Mouse (Mus musculus): Measurements from ENCODE around the gene Rbm28.

The Rbm28 gene

GRCm38 (mm10) chr6:29164314-29165244, at the start of gene Rbm28:
Gene Rbm28, minus strand, starts transcription at chr6:29165006.
- peak; percentile 90 for DNase-seq (ENCODE audit: low spot score)

DNA sequence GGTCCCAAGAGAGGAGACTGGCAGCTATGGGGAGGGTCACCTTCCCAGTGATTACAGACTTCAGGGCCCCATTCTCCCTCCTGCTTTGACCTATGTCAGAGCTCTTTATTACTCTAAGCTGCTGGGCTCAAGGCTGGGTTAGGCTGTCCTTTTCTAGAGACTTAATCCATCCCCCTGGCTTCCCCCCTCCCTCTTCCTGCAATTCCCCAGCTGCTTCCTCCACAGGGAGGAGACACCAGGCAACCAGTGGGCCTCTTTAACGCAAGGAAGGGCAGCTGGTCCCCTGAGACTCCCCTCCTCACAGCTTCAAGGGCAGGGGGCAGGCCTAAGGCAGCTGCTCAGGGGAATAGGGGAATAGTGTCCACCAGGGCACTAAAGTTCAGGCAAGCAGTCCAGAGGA, 49.4 kb upstream of the Rbm28 start:
- DNase-seq (ENCODE audit: low spot score), result peak; percentile 58

DNA sequence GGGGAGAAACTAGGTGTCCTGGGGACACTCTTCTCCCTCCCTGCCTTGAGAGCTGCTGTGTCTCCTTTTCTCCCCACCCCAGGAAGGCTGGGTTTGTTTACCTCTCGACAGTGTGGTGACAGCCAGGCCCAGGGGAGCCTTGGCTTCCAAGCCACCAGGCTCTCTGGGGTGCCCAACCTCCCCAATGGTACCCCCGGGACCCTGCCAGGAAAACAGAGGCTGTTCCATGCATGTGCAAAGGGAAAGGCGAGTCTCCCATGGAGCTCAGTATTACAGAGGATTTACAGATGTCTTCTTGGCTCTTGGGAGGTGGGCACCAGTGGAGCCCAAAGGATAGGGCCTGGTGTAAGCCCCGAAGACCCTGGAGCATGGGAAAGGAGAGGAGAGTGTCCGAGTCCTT, 48.6 kb upstream of the Rbm28 start:
- DNase-seq (ENCODE audit: low spot score), result no peak

DNA sequence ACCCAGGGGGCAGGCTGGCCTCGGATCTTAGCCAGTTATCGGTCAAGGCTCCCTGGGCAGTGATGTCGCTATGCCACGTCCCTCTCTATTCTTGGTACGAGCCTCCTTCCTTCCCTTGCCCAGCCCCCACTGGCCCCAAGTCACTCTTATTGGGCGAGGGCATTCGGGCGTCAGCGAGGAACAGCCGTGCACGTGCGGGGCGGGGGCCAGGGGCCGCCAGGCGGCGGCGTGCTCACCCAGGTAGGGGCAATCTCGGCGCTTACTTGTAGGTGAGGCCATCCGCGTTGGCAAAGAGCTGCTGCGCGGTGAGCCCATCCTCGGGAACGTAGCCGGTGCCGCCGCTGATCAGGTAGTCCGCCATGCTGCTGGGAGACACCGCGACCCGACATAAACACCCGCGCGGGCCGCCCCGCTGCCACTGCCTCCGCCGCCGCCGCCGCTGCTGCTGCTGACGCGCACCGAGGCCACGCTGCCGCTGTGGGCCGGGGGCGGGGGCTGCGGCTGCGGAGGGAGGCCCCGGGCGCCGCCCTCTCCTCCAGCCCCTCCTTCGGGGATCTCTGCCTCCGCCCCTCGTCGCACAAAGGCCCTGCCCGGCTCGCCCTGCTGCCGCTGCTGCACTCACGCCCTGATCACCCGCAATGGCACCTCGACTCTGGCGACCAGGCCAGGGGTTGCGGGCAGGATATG, 47.1 kb upstream of the Rbm28 start:
- DNase-seq (ENCODE audit: low spot score), result peak; percentile 90

GRCm38 (mm10) chr6:29211146-29211545, 46.3 kb upstream of the Rbm28 start:
- no peak for DNase-seq (ENCODE audit: low spot score)

- DNase-seq (ENCODE audit: low spot score), result no peak
These were observed 45.6 kb upstream of the Rbm28 start for GRCm38 (mm10) chr6:29210231-29210936.

GRCm38 (mm10) chr6:29208178-29208577, 43.4 kb upstream of the Rbm28 start:
- no peak for DNase-seq (ENCODE audit: low spot score)

- no peak for DNase-seq (ENCODE audit: low spot score)
These were observed 42.2 kb upstream of the Rbm28 start for GRCm38 (mm10) chr6:29207017-29207416.

GRCm38 (mm10) chr6:29206006-29206405, 41.2 kb upstream of the Rbm28 start:
- DNase-seq (ENCODE audit: low spot score), result no peak

DNA sequence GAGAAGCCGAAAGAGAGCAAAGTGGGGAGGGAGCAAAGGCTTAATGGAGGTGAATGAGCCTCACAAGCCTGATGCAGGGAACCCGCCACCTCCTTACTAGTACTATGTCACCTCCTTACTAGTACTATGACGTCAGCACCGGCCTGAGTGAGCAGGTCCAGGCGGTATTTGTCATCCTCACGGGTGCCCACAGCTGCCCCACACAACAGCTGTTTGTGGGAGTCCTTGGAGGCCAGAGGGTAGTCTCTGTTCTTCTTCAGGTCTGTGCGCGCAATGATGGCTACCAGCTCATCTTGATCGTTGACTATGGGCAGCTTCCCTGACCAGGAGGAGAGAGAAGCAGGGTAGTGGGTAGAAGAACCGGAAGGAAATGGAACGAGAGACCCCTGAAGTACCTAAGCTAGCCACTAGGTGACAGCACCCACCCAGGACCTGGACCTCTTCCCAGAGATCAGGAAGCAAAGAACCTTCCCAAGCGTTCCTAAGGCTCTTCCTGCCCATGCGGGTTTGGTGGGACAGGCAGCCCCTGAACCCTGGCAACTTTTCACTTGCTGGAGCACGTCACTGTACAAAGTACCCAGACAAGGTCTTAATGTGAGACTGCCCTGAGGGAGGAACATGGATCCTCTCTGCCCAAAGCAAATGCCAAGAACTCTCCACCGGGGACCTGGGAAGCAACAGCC, 40.3 kb upstream of the Rbm28 start:
- DNase-seq (ENCODE audit: low spot score), result peak; percentile 75

DNA sequence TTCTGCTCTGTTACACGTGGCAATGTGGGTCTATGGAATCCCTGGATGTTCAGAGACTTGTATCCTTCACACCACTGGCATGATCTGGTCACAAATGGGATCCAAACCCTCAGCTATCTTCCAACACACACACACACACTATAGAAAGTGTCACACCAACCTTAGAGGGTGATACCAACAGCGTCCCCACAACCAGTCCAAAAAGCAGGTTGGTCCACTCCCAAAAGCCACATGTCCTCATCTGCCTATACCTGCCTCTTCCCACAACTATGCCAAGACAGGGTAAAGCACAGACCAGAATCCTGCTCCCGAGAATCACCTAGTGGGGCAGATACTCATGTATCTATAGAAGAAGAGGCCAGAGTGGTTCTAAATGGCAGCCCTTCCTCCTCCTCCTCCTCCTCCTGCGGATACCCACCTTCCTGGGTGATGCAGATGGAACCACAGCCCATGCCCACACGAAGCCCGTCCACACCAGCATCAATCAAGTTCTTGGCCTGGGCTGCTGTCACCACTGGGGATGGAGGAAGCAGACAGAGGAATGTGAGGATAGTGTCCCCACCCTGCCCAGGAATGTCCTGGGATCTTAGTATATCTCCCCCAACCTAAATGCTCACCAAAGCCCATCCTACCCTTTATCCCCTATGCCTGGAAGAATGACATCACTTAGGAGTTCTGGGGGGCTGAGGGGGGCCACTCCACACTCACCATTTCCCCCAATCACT, 39.2 kb upstream of the Rbm28 start:
- no peak for DNase-seq (ENCODE audit: low spot score)

GRCm38 (mm10) chr6:29203096-29203495, 38.3 kb upstream of the Rbm28 start:
- DNase-seq (ENCODE audit: low spot score), result no peak

DNA sequence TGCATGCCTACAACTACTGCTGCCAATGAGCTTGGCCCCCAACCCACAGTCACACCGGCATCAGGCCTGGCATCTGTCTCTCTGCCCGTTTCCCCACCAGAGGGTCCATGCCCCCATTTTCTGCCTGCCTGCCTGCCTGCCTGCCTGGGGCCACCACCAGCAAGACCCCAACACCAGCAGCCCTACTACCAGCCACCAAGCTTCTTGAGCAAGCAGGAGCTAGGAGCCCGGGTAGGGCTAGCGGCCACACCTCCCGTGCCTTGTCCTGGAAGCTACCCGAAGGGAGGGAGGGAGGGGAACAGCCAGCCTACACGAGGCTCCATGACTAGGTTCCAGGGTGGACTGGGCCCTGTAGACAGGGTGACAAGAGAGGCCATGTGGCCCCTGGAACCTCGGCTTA, 37.2 kb upstream of the Rbm28 start:
- no peak for DNase-seq (ENCODE audit: low spot score)

DNA sequence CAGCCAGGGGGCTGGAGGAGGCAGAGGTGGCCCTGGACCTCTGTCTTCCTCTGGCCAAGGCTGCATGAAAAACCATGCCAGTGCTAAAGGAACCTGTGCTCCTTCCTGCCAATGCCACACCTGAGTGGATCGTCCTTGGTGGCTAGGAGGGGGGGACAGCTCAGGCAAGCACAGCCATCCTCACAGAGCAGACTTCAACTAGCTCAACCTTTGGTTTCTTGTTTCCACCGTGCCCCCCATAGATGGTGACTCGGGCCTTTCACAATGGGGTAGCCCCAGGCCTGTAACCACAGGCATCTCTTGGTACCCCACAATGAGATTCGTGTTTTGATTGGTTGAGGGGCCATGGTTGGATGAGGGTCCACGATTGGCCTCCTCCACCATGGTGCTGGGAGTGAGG, 36.5 kb upstream of the Rbm28 start:
- DNase-seq (ENCODE audit: low spot score), result no peak

DNA sequence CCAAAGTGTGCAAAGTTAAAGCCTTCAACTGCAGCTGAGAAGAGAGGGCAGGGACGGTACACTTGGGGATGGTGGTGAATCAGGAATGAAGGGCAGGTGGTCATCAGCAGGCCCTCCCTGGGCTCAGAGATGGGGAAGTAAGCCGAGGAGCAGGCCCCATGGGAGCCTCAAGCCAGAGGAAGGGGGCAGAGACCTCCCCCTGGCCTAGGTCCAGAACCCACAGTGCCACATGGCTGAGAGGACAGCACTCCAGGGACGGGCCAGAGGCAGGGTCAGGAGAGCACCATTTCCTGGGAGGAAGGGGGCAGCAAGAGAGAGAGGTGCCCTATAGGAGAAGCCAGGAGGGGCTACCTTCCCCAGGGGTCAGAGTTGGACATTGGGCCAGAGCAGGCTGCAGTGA, 35.7 kb upstream of the Rbm28 start:
- DNase-seq (ENCODE audit: low spot score), result no peak

- no peak for DNase-seq (ENCODE audit: low spot score)
These were observed 34.5 kb upstream of the Rbm28 start for GRCm38 (mm10) chr6:29199223-29199855.

GRCm38 (mm10) chr6:29198309-29199222, 33.8 kb upstream of the Rbm28 start:
- DNase-seq (ENCODE audit: low spot score), result peak; percentile 98

- DNase-seq (ENCODE audit: low spot score), result no peak
These were observed 31.3 kb upstream of the Rbm28 start for GRCm38 (mm10) chr6:29195846-29196698.

DNA sequence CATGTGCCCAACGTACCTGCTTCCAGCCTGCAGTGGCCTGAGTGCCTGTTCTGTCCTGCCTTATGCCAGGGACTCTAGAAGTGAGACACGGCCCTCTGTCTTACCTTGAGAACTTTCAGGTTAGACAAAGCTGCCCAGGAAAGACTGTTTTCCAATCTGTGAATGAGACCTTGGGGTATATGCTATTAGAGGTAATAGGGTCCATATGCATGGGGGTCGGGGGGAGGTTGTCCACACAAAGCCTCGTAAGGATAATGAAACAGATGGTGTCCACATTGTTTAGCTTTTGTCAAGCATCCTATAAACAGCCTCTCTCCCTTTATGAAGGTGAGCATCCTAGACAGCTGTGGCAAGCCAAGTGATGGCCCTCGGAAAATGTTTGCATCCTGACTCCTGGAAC, 30.3 kb upstream of the Rbm28 start:
- DNase-seq (ENCODE audit: low spot score), result no peak
